Mouse (Mus musculus): ENCODE results near the gene Pitpna. TPM values are rescaled to one million over a fixed set of nuclear protein-coding genes. Genes with fewer than 3 reads are reported as not detected.

Gene Pitpna
- polyA plus RNA-seq, 1 experiment from 2014 or later = 83.2 TPM

DNA sequence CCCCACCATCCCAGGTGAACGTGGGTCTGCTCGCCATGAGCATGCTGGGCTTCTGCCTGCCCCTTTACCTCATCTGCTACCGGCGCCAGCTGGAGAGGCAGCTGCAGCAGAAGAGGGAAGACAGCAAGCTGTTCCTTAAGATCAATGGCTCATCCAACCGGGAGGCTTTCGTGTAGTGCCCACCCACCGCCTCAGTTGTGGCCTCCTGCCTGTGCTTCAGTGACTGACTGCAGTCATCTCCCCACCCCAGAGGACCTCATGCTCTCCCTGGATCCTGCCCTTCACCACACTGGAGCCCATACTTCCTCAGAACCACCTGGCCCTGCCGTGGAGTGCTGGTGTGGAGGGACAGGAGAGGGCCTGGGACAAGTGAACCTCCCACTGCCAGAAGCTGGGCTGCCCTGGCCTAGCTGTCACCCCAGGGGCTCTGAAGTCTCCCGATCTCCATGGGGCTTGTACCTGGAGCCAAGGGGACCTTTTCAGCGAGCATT is 15.6 kb upstream of the Pitpna start:
- 0 out of 2 replicates have a peak overlapping the region, but pooled peaks have one; percentile 31 for H3K9ac ChIP-seq (ENCODE audit: low read length)
- H3K27me3 ChIP-seq (ENCODE audit: control insufficient read depth, insufficient read depth, low read length) = peaks cover 23% of the 10 kb centered on the region
- no peaks in the 10 kb centered on the region for H3K9me3 ChIP-seq (ENCODE audit: control insufficient read depth, low read length)
- H3K36me3 ChIP-seq (ENCODE audit: control insufficient read depth, insufficient read depth, low read length) = peaks cover 5% of the 10 kb centered on the region; the same call in 1 of the 2 replicates
- H3K27ac ChIP-seq (replicated peaks in 1 of 2; ENCODE audit: control insufficient read depth in 1 of 2, insufficient read depth in 1 of 2, low read depth in 2 of 2, low read length in 2 of 2) = no peak overlapping the region
- H3K4me3 ChIP-seq (ENCODE audit: control insufficient read depth in 1 of 2, insufficient read depth in 1 of 2, low read depth in 1 of 2, low read length in 2 of 2) = no peak overlapping the region
- H3K4me2 ChIP-seq (ENCODE audit: low read length) = no peak overlapping the region
- H3K4me1 ChIP-seq (ENCODE audit: control insufficient read depth in 2 of 2, insufficient read depth in 2 of 2, low read length in 2 of 2) = peaks cover 13 to 15% of the 10 kb centered on the region in 2 experiments
- WGBS = 33% methylated on average over 10 of the region's 10 CpGs
- ATAC-seq (ENCODE audit: insufficient number of reproducible peaks, insufficient read depth, low FRiP score, low read depth) = no peak

DNA sequence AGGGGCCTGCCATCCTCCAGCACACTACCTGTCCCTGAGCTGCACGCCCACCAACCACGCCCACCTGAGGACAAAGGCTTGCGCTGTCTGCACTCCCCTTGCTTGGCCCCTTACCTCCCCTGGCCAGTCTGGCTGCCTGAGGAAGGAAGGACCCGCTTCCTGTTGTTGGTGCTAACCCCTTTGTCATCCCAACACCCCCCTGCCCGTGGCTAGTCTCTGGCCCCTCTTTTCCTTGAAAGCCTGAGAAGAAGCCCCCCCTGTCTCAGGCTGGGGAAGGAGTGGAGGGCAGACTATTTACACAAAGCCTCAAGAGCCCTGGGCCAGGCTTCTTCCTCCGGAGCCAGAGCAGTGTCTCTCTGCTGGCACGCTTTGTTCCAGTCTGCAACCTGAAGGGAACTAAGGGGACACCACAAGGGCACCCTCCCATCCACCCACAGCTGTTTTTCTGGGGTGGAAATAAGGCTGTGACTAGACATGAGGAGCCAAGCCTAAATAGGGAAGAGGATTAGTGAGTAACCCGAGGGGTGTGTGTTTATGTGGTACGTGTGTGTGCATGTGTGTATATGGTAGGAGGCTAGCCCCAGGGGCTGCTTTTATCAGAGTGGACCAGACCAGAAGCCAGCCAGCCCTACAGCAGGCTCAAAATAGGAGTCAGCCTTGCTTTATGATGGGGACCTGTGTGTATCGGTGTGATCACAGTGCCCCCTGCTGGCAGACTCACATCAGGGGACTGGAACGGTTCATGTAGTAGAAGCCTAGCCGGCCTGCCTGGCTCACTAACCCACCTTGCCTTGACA is 14.8 kb upstream of the Pitpna start:
- H3K4me1 ChIP-seq (ENCODE audit: control insufficient read depth in 2 of 2, insufficient read depth in 2 of 2, low read length in 2 of 2) = peaks cover 8 to 13% of the 10 kb centered on the region in 2 experiments
- 0 out of 2 replicates have a peak overlapping the region, but pooled peaks have one; percentile 31 for H3K9ac ChIP-seq (ENCODE audit: low read length)
- no peaks in the 10 kb centered on the region for H3K9me3 ChIP-seq (ENCODE audit: control insufficient read depth, low read length)
- no peak overlapping the region for H3K4me3 ChIP-seq (ENCODE audit: control insufficient read depth in 1 of 2, insufficient read depth in 1 of 2, low read depth in 1 of 2, low read length in 2 of 2)
- ATAC-seq (ENCODE audit: insufficient number of reproducible peaks, insufficient read depth, low FRiP score, low read depth) = peak; percentile 84
- H3K36me3 ChIP-seq (ENCODE audit: control insufficient read depth, insufficient read depth, low read length) = peaks cover 5% of the 10 kb centered on the region; the same call in 1 of the 2 replicates
- H3K27ac ChIP-seq (replicated peaks in 1 of 2; ENCODE audit: control insufficient read depth in 1 of 2, insufficient read depth in 1 of 2, low read depth in 2 of 2, low read length in 2 of 2) = 0 out of 4 replicates have a peak overlapping the region, but pooled peaks of 1 of the 2 experiments have one; percentile 1
- 9% methylated on average over 12 of the region's 12 CpGs for WGBS
- peaks cover 23% of the 10 kb centered on the region for H3K27me3 ChIP-seq (ENCODE audit: control insufficient read depth, insufficient read depth, low read length)
- peak overlapping the region; percentile 19; the same call in 1 of the 2 replicates for H3K4me2 ChIP-seq (ENCODE audit: low read length)

DNA sequence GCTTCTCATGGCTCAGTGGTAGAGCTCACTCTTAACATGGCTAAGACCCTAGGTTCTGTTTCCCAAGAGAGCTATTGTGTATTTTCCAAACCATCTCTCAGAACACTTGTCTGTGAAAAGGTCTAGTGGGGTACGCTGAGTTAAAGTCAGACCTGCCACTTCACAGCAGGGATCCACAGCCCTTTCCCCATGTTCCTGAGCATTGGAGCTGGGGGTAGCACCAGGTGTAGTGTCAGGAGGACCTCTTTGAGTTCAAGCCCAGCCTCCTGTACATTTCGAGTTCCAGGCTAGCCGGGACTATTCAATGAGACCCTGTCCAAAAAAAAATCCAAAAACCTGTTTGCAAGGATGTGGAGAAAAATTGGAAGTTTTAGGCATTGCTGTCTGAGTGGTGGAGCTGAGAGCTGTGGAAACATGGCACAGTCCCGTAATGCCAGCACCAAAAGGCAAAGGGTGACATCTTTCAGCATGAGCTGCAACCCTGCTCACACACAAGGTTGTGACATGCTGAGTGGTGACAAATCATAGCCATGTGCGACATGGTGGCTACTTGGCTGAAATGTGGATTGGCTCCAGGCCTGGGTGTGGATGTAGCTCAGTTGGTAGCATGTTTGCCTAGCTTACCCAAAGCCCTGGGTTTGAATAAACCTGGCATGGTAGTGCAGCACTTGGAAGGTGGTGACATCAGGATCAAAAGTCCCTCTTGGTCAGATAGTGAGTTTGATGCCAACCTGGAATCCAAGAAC is 13.3 kb upstream of the Pitpna start:
- Histone ChIP-seq H3K4me1 (ENCODE audit: control insufficient read depth in 2 of 2, insufficient read depth in 2 of 2, low read length in 2 of 2) (peaks cover 8 to 13% of the 10 kb centered on the region in 2 experiments), H3K4me3 (ENCODE audit: control insufficient read depth in 1 of 2, insufficient read depth in 1 of 2, low read depth in 1 of 2, low read length in 2 of 2) (no peak overlapping the region), H3K27me3 (ENCODE audit: control insufficient read depth, insufficient read depth, low read length) (peaks cover 10% of the 10 kb centered on the region), H3K4me2 (ENCODE audit: low read length) (no peak overlapping the region), H3K27ac (replicated peaks in 1 of 2; ENCODE audit: control insufficient read depth in 1 of 2, insufficient read depth in 1 of 2, low read depth in 2 of 2, low read length in 2 of 2) (no peak overlapping the region), H3K36me3 (ENCODE audit: control insufficient read depth, insufficient read depth, low read length) (no peaks in the 10 kb centered on the region), H3K9me3 (ENCODE audit: control insufficient read depth, low read length) (no peaks in the 10 kb centered on the region), H3K9ac (ENCODE audit: low read length) (no peak overlapping the region)
- WGBS = 76% methylated on average over 5 of the region's 5 CpGs
- ATAC-seq (ENCODE audit: insufficient number of reproducible peaks, insufficient read depth, low FRiP score, low read depth) = no peak

DNA sequence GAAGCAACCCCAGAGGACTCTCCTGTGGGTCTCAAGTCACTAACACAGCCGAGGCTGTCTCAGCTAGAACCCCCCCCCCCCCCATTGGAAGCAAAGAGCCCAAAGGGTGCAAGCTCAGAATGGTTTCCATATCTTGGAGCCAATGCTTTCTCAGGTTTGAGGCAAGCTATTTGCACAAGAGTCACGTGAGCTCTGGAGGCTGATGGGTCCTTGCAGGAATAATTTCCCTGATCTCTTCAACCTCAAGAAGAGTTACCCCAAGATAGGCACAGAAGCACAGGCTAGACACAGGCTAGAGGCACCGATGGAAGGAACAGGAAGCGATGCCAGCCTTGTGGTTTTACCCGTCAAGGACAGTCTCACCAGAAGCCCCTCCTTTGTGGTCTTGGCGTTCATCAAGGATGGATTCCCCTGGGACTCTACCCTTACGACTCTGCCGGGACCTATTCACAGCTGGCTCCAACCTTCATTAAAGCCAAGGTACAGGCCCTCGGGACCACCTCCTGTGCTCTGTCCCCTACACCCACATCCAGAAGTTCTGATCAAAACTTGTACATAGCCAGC is 12.3 kb upstream of the Pitpna start:
- no peaks in the 10 kb centered on the region for H3K9me3 ChIP-seq (ENCODE audit: control insufficient read depth, low read length)
- no peak overlapping the region for H3K4me3 ChIP-seq (ENCODE audit: control insufficient read depth in 1 of 2, insufficient read depth in 1 of 2, low read depth in 1 of 2, low read length in 2 of 2)
- H3K9ac ChIP-seq (ENCODE audit: low read length) = no peak overlapping the region
- peaks cover 6% of the 10 kb centered on the region for H3K27me3 ChIP-seq (ENCODE audit: control insufficient read depth, insufficient read depth, low read length)
- WGBS = 71% methylated on average over 9 of the region's 9 CpGs
- H3K4me1 ChIP-seq (ENCODE audit: control insufficient read depth in 2 of 2, insufficient read depth in 2 of 2, low read length in 2 of 2) = peaks cover 8 to 13% of the 10 kb centered on the region in 2 experiments
- no peak overlapping the region for H3K27ac ChIP-seq (replicated peaks in 1 of 2; ENCODE audit: control insufficient read depth in 1 of 2, insufficient read depth in 1 of 2, low read depth in 2 of 2, low read length in 2 of 2)
- H3K36me3 ChIP-seq (ENCODE audit: control insufficient read depth, insufficient read depth, low read length) = no peaks in the 10 kb centered on the region
- no peak overlapping the region for H3K4me2 ChIP-seq (ENCODE audit: low read length)
- no peak for ATAC-seq (ENCODE audit: insufficient number of reproducible peaks, insufficient read depth, low FRiP score, low read depth)

DNA sequence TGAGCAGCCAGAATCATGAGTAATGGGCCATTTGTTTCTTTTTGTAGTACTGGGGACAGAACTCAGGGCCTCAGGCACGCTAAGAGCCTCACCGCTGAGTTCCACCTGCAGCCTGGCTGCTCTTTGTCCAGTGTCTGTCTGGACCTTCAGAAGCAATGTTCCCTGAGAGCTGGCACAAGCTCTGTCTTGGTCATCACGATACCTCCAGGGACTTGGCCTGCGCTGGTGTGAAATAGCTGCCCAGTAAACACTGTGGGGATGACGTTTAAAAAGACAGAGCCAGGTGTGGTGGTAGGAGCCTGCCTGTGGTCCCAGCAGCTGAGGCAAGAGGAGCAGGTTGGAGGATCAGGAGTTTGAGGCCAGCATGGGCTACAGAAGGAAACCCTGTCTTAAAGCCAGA is 9.3 kb upstream of the Pitpna start:
- Histone ChIP-seq H3K9me3 (ENCODE audit: control insufficient read depth, low read length) (no peaks in the 10 kb centered on the region), H3K9ac (ENCODE audit: low read length) (no peak overlapping the region), H3K36me3 (ENCODE audit: control insufficient read depth, insufficient read depth, low read length) (no peaks in the 10 kb centered on the region), H3K27me3 (ENCODE audit: control insufficient read depth, insufficient read depth, low read length) (no peaks in the 10 kb centered on the region; the same call in 1 of the 2 replicates), H3K4me1 (ENCODE audit: control insufficient read depth in 2 of 2, insufficient read depth in 2 of 2, low read length in 2 of 2) (peaks cover 0 to 3% of the 10 kb centered on the region in 2 experiments; a peak in 1 of 4 replicates), H3K4me2 (ENCODE audit: low read length) (no peak overlapping the region), H3K27ac (replicated peaks in 1 of 2; ENCODE audit: control insufficient read depth in 1 of 2, insufficient read depth in 1 of 2, low read depth in 2 of 2, low read length in 2 of 2) (no peak overlapping the region), H3K4me3 (ENCODE audit: control insufficient read depth in 1 of 2, insufficient read depth in 1 of 2, low read depth in 1 of 2, low read length in 2 of 2) (no peak overlapping the region)
- no peak for ATAC-seq (ENCODE audit: insufficient number of reproducible peaks, insufficient read depth, low FRiP score, low read depth)
- 74% methylated on average over 5 of the region's 5 CpGs for WGBS

DNA sequence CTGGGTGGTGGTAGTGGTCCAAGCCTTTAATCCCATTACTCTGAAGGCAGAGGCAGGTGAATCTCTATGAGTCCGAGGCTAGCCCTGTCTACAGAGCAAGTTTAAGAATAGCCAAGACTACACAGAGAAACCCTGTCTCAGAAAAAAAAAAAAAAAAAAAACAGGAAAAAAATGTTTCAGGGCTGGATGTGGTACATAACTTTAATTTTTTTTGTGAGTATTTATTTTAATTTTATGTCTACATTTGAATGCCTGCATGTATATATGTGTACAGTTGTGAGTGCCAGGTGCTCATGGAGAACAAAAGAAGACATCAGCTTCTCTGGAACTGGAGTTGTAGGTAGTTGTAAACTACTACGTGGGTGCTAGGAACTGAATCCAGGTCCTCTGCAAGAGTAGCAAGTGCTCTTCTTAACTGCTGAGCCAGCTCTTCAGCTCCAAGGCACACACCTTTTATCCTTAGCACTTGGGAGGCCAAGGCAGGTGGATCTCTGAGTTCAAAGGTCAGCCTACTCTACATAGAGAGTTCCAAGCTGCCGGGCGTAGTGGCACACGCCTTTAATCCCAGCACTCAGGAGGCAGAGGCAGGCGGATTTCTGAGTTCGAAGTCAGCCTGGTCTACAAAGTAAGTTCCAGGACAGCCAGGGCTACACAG is 6.3 kb upstream of the Pitpna start:
- no peak overlapping the region for H3K27ac ChIP-seq (replicated peaks in 1 of 2; ENCODE audit: control insufficient read depth in 1 of 2, insufficient read depth in 1 of 2, low read depth in 2 of 2, low read length in 2 of 2)
- no peaks in the 10 kb centered on the region for H3K9me3 ChIP-seq (ENCODE audit: control insufficient read depth, low read length)
- H3K4me1 ChIP-seq (ENCODE audit: control insufficient read depth in 2 of 2, insufficient read depth in 2 of 2, low read length in 2 of 2) = no peaks in the 10 kb centered on the region; a peak in 1 of 4 replicates
- no peak overlapping the region for H3K9ac ChIP-seq (ENCODE audit: low read length)
- 89% methylated on average over 7 of the region's 7 CpGs for WGBS
- H3K36me3 ChIP-seq (ENCODE audit: control insufficient read depth, insufficient read depth, low read length) = no peaks in the 10 kb centered on the region
- ATAC-seq (ENCODE audit: insufficient number of reproducible peaks, insufficient read depth, low FRiP score, low read depth) = no peak
- no peak overlapping the region for H3K4me2 ChIP-seq (ENCODE audit: low read length)
- H3K27me3 ChIP-seq (ENCODE audit: control insufficient read depth, insufficient read depth, low read length) = no peaks in the 10 kb centered on the region
- no peak overlapping the region for H3K4me3 ChIP-seq (ENCODE audit: control insufficient read depth in 1 of 2, insufficient read depth in 1 of 2, low read depth in 1 of 2, low read length in 2 of 2)

DNA sequence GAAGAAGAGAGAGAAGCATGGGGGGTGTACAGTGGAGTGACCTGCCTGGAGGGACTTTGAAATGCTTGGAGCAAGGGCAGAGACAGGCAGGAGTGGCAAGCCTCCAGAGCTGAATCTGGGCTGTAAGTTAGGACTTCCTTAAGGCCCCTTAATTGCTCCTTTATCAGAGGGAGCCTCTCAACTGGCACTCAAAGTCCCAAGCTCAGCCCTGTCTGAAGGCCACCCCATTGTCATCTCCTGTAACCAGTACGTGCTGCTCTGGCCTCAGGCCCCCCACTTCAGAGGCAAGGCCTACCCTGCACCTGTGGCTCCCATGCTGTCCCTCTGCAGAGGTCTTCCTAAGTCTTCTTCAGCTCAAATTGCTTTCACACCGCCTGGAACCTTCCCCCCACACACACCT is 4.4 kb upstream of the Pitpna start:
- H3K27me3 ChIP-seq (ENCODE audit: control insufficient read depth, insufficient read depth, low read length) = no peaks in the 10 kb centered on the region

More for the DNA sequence above, 4.4 kb upstream of the Pitpna start:
- Histone ChIP-seq H3K4me2 (ENCODE audit: low read length) (no peak overlapping the region), H3K4me1 (ENCODE audit: control insufficient read depth in 2 of 2, insufficient read depth in 2 of 2, low read length in 2 of 2) (no peaks in the 10 kb centered on the region; a peak in 1 of 4 replicates), H3K36me3 (ENCODE audit: control insufficient read depth, insufficient read depth, low read length) (no peaks in the 10 kb centered on the region), H3K4me3 (ENCODE audit: control insufficient read depth in 1 of 2, insufficient read depth in 1 of 2, low read depth in 1 of 2, low read length in 2 of 2) (no peak overlapping the region), H3K27ac (replicated peaks in 1 of 2; ENCODE audit: control insufficient read depth in 1 of 2, insufficient read depth in 1 of 2, low read depth in 2 of 2, low read length in 2 of 2) (no peak overlapping the region), H3K9ac (ENCODE audit: low read length) (no peak overlapping the region), H3K9me3 (ENCODE audit: control insufficient read depth, low read length) (no peaks in the 10 kb centered on the region)
- ATAC-seq (ENCODE audit: insufficient number of reproducible peaks, insufficient read depth, low FRiP score, low read depth) = no peak
- 56% methylated on average over 2 of the region's 2 CpGs for WGBS
